12 mouse cellular contexts compared by ENCODE assay signal in genomic region chr1:176986990-176987740, GRCm38 (mm10).
DNase-seq lines count a peak whose midpoint lies in the region; ATAC-seq and TF ChIP-seq lines count a peak whose summit lies in the region.
"Had no signal": no experiment of that assay in that cellular context is flagged by ENCODE, and none has a peak within 500 bp of the region (broad histone marks: within the 10 kb centered on the region; RNA-seq: fewer than 3 reads in every experiment).

No protein-coding gene starts in this region.

- no peak; the same call in 1 of the 2 replicates for ATAC-seq in forebrain, embryonic 16.5 days
- ATAC-seq in forebrain, embryonic 13.5 days: no peak
- ATAC-seq in hindbrain, embryonic 15.5 days (ENCODE audit: low FRiP score, low read depth): peak; percentile 49; the same call in 1 of the 2 replicates
- no peak for ATAC-seq in hindbrain, embryonic 11.5 days (ENCODE audit: low FRiP score)
- ATAC-seq in midbrain, embryonic 13.5 days: 0 out of 2 replicates have a peak, but pooled peaks have one; percentile 9
- ATAC-seq in midbrain, embryonic 16.5 days: no peak
- peak; percentile 44; the same call in 1 of the 2 replicates for ATAC-seq in hindbrain, postnatal 0 days

- no peak overlapping the region for H3K4me3 ChIP-seq in forebrain, embryonic 16.5 days (replicated peaks; ENCODE audit: low read length)
- no peak overlapping the region for H3K4me3 ChIP-seq in forebrain, embryonic 13.5 days
- no peak overlapping the region for H3K4me3 ChIP-seq in hindbrain, embryonic 15.5 days
- H3K4me3 ChIP-seq in hindbrain, embryonic 11.5 days (ENCODE audit: low read depth, low read length): no peak overlapping the region
- no peak overlapping the region for H3K4me3 ChIP-seq in midbrain, embryonic 13.5 days (replicated peaks)
- no peak overlapping the region for H3K4me3 ChIP-seq in midbrain, embryonic 16.5 days (ENCODE audit: low read depth, low read length)
- no peak overlapping the region for H3K4me3 ChIP-seq in hindbrain, postnatal 0 days (ENCODE audit: low read length)
- H3K4me3 ChIP-seq: liver, embryonic 13.5 days; neural tube, embryonic 12.5 days had no signal

- no peak overlapping the region for H3K4me2 ChIP-seq in forebrain, embryonic 16.5 days (ENCODE audit: low read length)
- H3K4me2 ChIP-seq in forebrain, embryonic 13.5 days: no peak overlapping the region
- no peak overlapping the region for H3K4me2 ChIP-seq in hindbrain, embryonic 15.5 days
- no peak overlapping the region for H3K4me2 ChIP-seq in hindbrain, embryonic 11.5 days (replicated peaks; ENCODE audit: low read depth, low read length)
- H3K4me2 ChIP-seq in midbrain, embryonic 13.5 days (replicated peaks): no peak overlapping the region
- H3K4me2 ChIP-seq in midbrain, embryonic 16.5 days (ENCODE audit: low read length): no peak overlapping the region
- no peak overlapping the region for H3K4me2 ChIP-seq in hindbrain, postnatal 0 days (ENCODE audit: low read depth, low read length)
- H3K4me2 ChIP-seq: liver, embryonic 13.5 days; neural tube, embryonic 12.5 days had no signal

- 41% methylated on average over 6 of the region's 6 CpGs for WGBS in forebrain, embryonic 16.5 days
- 75% methylated on average over 6 of the region's 6 CpGs for WGBS in forebrain, embryonic 13.5 days
- WGBS in hindbrain, embryonic 15.5 days: 59% methylated on average over 6 of the region's 6 CpGs
- WGBS in hindbrain, embryonic 11.5 days: 76% methylated on average over 6 of the region's 6 CpGs
- WGBS in midbrain, embryonic 13.5 days: 72% methylated on average over 6 of the region's 6 CpGs
- 68% methylated on average over 6 of the region's 6 CpGs for WGBS in midbrain, embryonic 16.5 days
- WGBS in hindbrain, postnatal 0 days: 33% methylated on average over 6 of the region's 6 CpGs

- H3K27ac ChIP-seq in forebrain, embryonic 16.5 days (ENCODE audit: low read length): peak overlapping the region; percentile 20
- no peak overlapping the region for H3K27ac ChIP-seq in forebrain, embryonic 13.5 days
- 0 out of 2 replicates have a peak overlapping the region, but pooled peaks have one; percentile 27 for H3K27ac ChIP-seq in hindbrain, embryonic 15.5 days (replicated peaks)
- no peak overlapping the region for H3K27ac ChIP-seq in hindbrain, embryonic 11.5 days (ENCODE audit: low read depth, low read length)
- H3K27ac ChIP-seq in midbrain, embryonic 13.5 days: no peak overlapping the region
- no peak overlapping the region for H3K27ac ChIP-seq in midbrain, embryonic 16.5 days (ENCODE audit: low read length)
- no peak overlapping the region for H3K27ac ChIP-seq in hindbrain, postnatal 0 days
- H3K27ac ChIP-seq: liver, embryonic 13.5 days; neural tube, embryonic 12.5 days had no signal

- no peaks in the 10 kb centered on the region for H3K36me3 ChIP-seq in forebrain, embryonic 16.5 days (ENCODE audit: control insufficient read depth, insufficient read depth)
- H3K36me3 ChIP-seq in forebrain, embryonic 13.5 days (ENCODE audit: poor library complexity, severe bottlenecking): no peaks in the 10 kb centered on the region
- no peaks in the 10 kb centered on the region for H3K36me3 ChIP-seq in hindbrain, embryonic 15.5 days
- H3K36me3 ChIP-seq in hindbrain, embryonic 11.5 days (ENCODE audit: control insufficient read depth, insufficient read depth, low read length): no peaks in the 10 kb centered on the region
- no peaks in the 10 kb centered on the region for H3K36me3 ChIP-seq in midbrain, embryonic 13.5 days
- no peaks in the 10 kb centered on the region for H3K36me3 ChIP-seq in midbrain, embryonic 16.5 days (ENCODE audit: control insufficient read depth, insufficient read depth, low read length)
- no peaks in the 10 kb centered on the region for H3K36me3 ChIP-seq in hindbrain, postnatal 0 days (ENCODE audit: insufficient read depth, low read length)
- H3K36me3 ChIP-seq: liver, embryonic 13.5 days; neural tube, embryonic 12.5 days had no signal

- H3K4me1 ChIP-seq in forebrain, embryonic 16.5 days (replicated peaks; ENCODE audit: control insufficient read depth, insufficient read depth, low read length): peaks cover 31% of the 10 kb centered on the region
- peaks cover 48% of the 10 kb centered on the region for H3K4me1 ChIP-seq in forebrain, embryonic 13.5 days
- peaks cover 40% of the 10 kb centered on the region for H3K4me1 ChIP-seq in hindbrain, embryonic 15.5 days (replicated peaks)
- 0 out of 2 replicates have a peak, but pooled peaks cover 9% of the 10 kb centered on the region for H3K4me1 ChIP-seq in hindbrain, embryonic 11.5 days (replicated peaks; ENCODE audit: control insufficient read depth, insufficient read depth, low read length)
- peaks cover 33% of the 10 kb centered on the region for H3K4me1 ChIP-seq in midbrain, embryonic 13.5 days (replicated peaks)
- peaks cover 5% of the 10 kb centered on the region; the same call in 1 of the 2 replicates for H3K4me1 ChIP-seq in midbrain, embryonic 16.5 days (ENCODE audit: control insufficient read depth, insufficient read depth, low read length)
- peaks cover 16% of the 10 kb centered on the region for H3K4me1 ChIP-seq in hindbrain, postnatal 0 days (ENCODE audit: insufficient read depth, low read length)
- H3K4me1 ChIP-seq: liver, embryonic 13.5 days had no signal

- TF ChIP-seq CTCF in hindbrain, postnatal 0 days (IDR thresholded peaks at IDR 0.05; ENCODE audit: low read depth): no peak

- H3K27me3 ChIP-seq in forebrain, embryonic 16.5 days (replicated peaks; ENCODE audit: control insufficient read depth, insufficient read depth, low read length): no peaks in the 10 kb centered on the region
- H3K27me3 ChIP-seq in forebrain, embryonic 13.5 days: 0 out of 2 replicates have a peak, but pooled peaks cover 3% of the 10 kb centered on the region
- no peaks in the 10 kb centered on the region for H3K27me3 ChIP-seq in hindbrain, embryonic 15.5 days
- H3K27me3 ChIP-seq in hindbrain, embryonic 11.5 days (ENCODE audit: control insufficient read depth, insufficient read depth, low read length): 0 out of 2 replicates have a peak, but pooled peaks cover 2% of the 10 kb centered on the region
- H3K27me3 ChIP-seq in midbrain, embryonic 13.5 days: no peaks in the 10 kb centered on the region
- H3K27me3 ChIP-seq in midbrain, embryonic 16.5 days (ENCODE audit: control insufficient read depth, insufficient read depth, low read depth, low read length): no peaks in the 10 kb centered on the region
- H3K27me3 ChIP-seq in hindbrain, postnatal 0 days (ENCODE audit: insufficient read depth, low read length): no peaks in the 10 kb centered on the region
- H3K27me3 ChIP-seq: liver, embryonic 13.5 days; neural tube, embryonic 12.5 days had no signal

- H3K9me3 ChIP-seq in forebrain, embryonic 16.5 days (ENCODE audit: control insufficient read depth, low read length): no peaks in the 10 kb centered on the region
- no peaks in the 10 kb centered on the region for H3K9me3 ChIP-seq in forebrain, embryonic 13.5 days (replicated peaks)
- H3K9me3 ChIP-seq in hindbrain, embryonic 15.5 days: no peaks in the 10 kb centered on the region
- H3K9me3 ChIP-seq in hindbrain, embryonic 11.5 days (ENCODE audit: control insufficient read depth, low read length): no peaks in the 10 kb centered on the region
- H3K9me3 ChIP-seq in midbrain, embryonic 13.5 days: no peaks in the 10 kb centered on the region
- no peaks in the 10 kb centered on the region for H3K9me3 ChIP-seq in midbrain, embryonic 16.5 days (replicated peaks; ENCODE audit: control insufficient read depth, low read length, poor library complexity, severe bottlenecking)
- no peaks in the 10 kb centered on the region for H3K9me3 ChIP-seq in hindbrain, postnatal 0 days (ENCODE audit: low read length)
- H3K9me3 ChIP-seq: liver, embryonic 13.5 days; neural tube, embryonic 12.5 days had no signal

- no peak for DNase-seq in hindbrain, embryonic 11.5 days (ENCODE audit: low spot score)
- peak; percentile 78 for DNase-seq in hindbrain, postnatal 0 days (ENCODE audit: low spot score)
- no peak for DNase-seq in cerebellum, postnatal 25 days
- DNase-seq: adrenal gland, postnatal 25 days; kidney, adult 2 months; liver, embryonic 13.5 days had no signal

- H3K9ac ChIP-seq in forebrain, embryonic 16.5 days (replicated peaks; ENCODE audit: low read depth, low read length): no peak overlapping the region
- no peak overlapping the region for H3K9ac ChIP-seq in forebrain, embryonic 13.5 days
- H3K9ac ChIP-seq in hindbrain, embryonic 15.5 days: no peak overlapping the region
- no peak overlapping the region for H3K9ac ChIP-seq in hindbrain, embryonic 11.5 days (ENCODE audit: low read depth, low read length)
- no peak overlapping the region for H3K9ac ChIP-seq in midbrain, embryonic 13.5 days (replicated peaks)
- H3K9ac ChIP-seq in midbrain, embryonic 16.5 days (ENCODE audit: low read depth, low read length): no peak overlapping the region
- no peak overlapping the region for H3K9ac ChIP-seq in hindbrain, postnatal 0 days (replicated peaks; ENCODE audit: low read length)
- H3K9ac ChIP-seq: liver, embryonic 13.5 days; neural tube, embryonic 12.5 days had no signal

Comparison
In these comparisons a context has a peak if more than half of its experiments do, and no peak if none do; other contexts are left out.
1. ATAC-seq: peak in hindbrain, embryonic 15.5 days (single experiment), midbrain, embryonic 13.5 days (single experiment) and hindbrain, postnatal 0 days (single experiment); none in forebrain, embryonic 16.5 days (single experiment), forebrain, embryonic 13.5 days (single experiment), hindbrain, embryonic 11.5 days (single experiment) and midbrain, embryonic 16.5 days (single experiment).
2. H3K27ac ChIP-seq: peak in forebrain, embryonic 16.5 days (single experiment) and hindbrain, embryonic 15.5 days (single experiment); none in forebrain, embryonic 13.5 days (single experiment), hindbrain, embryonic 11.5 days (single experiment), midbrain, embryonic 13.5 days (single experiment), midbrain, embryonic 16.5 days (single experiment) and hindbrain, postnatal 0 days (single experiment).